Mouse (Mus musculus) MEL (cell line): Measurements from ENCODE around the gene Slc16a1. TPM values are rescaled to one million over a fixed set of nuclear protein-coding genes. Genes with fewer than 3 reads are reported as not detected.

Source experiments
- DNase-seq: peaks from one replicate; pipeline ENCODE4 v3.0.0; 2011; ENCODE audit warnings: low read depth, low spot score
- H3K27ac ChIP-seq: 2 replicates; pipeline ENCODE4 v1.5.1; 2012; ENCODE audit warnings: low read depth, mild to moderate bottlenecking, control low read depth, low read length, moderate library complexity; ENCODE audit not compliant: control insufficient read depth
- H3K27me3 ChIP-seq, 2 experiments: fragments of 150-350 bp in 1 of 2; sonication (generic) in 1 of 2; 2 replicates each; pipeline ENCODE4 v1.6.1; 2012; ENCODE audit warnings: low read length in 2 of 2, mild to moderate bottlenecking in 2 of 2, improper control_type of control experiment in 1 of 2, moderate library complexity in 1 of 2; ENCODE audit not compliant: insufficient read depth in 2 of 2, control insufficient read depth in 1 of 2
- H3K36me3 ChIP-seq, 2 experiments: 2 replicates each; pipeline ENCODE4 v1.6.1; 2012 to 2014; ENCODE audit warnings: low read length in 2 of 2, improper control_type of control experiment in 1 of 2, inconsistent platforms in 1 of 2, mild to moderate bottlenecking in 1 of 2; ENCODE audit not compliant: insufficient read depth in 2 of 2, control insufficient read depth in 1 of 2
- H3K4me1 ChIP-seq, 2 experiments: fragments of 150-350 bp in 1 of 2; sonication (generic) in 1 of 2; 2 replicates each; pipeline ENCODE4 v1.6.1; 2012; ENCODE audit warnings: low read length in 2 of 2, improper control_type of control experiment in 1 of 2, mild to moderate bottlenecking in 1 of 2; ENCODE audit not compliant: insufficient read depth in 2 of 2, control insufficient read depth in 1 of 2
- H3K4me3 ChIP-seq, 2 experiments: fragments of 150-350 bp in 1 of 2; sonication (generic) in 1 of 2; 2 replicates each; pipeline ENCODE4 v1.5.1; 2012; ENCODE audit warnings: low read depth in 2 of 2, low read length in 2 of 2, mild to moderate bottlenecking in 2 of 2, moderate library complexity in 2 of 2, control low read depth in 1 of 2, improper control_type of control experiment in 1 of 2; ENCODE audit not compliant: control insufficient read depth in 1 of 2, insufficient read depth in 1 of 2
- H3K79me2 ChIP-seq: 2 replicates; pipeline ENCODE4 v1.6.1; 2012; ENCODE audit warnings: mild to moderate bottlenecking, low read length, moderate library complexity; ENCODE audit not compliant: control insufficient read depth, poor library complexity, insufficient read depth
- H3K9ac ChIP-seq: 2 replicates; pipeline ENCODE4 v1.6.1; 2012; ENCODE audit warnings: low read depth, mild to moderate bottlenecking, control low read depth, low read length, moderate library complexity; ENCODE audit not compliant: control insufficient read depth, poor library complexity, severe bottlenecking
- H3K9me3 ChIP-seq: fragments of 150-350 bp; sonication (generic); replicated peaks from 2 replicates; pipeline ENCODE4 v1.6.1; 2012; ENCODE audit warnings: mild to moderate bottlenecking, low read length, improper control_type of control experiment, moderate library complexity; ENCODE audit not compliant: insufficient read depth
- ELF1 ChIP-seq: IDR thresholded peaks from 2 replicates; pipeline ENCODE4 v1.6.1; 2014; ENCODE audit warnings: low read depth, mild to moderate bottlenecking, inconsistent platforms, low read length, improper control_type of control experiment, moderate library complexity
- EP300 ChIP-seq, 2 experiments: IDR thresholded peaks; 2 replicates each; pipeline ENCODE4 v1.6.1; 2011; ENCODE audit warnings: improper control_type of control experiment in 2 of 2, low read length in 2 of 2, low read depth in 1 of 2, mild to moderate bottlenecking in 1 of 2
- ETS1 ChIP-seq: IDR thresholded peaks from 2 replicates; pipeline ENCODE4 v1.6.1; 2012; ENCODE audit warnings: low read depth, mild to moderate bottlenecking, inconsistent platforms, low read length, improper control_type of control experiment, moderate library complexity
- GABPA ChIP-seq: IDR thresholded peaks from 2 replicates; pipeline ENCODE4 v1.6.1; 2012; ENCODE audit warnings: low read depth, mild to moderate bottlenecking, inconsistent platforms, low read length, improper control_type of control experiment, moderate library complexity
- GATA1 ChIP-seq: IDR thresholded peaks from 2 replicates; pipeline ENCODE4 v1.6.1; 2011; ENCODE audit warnings: low read depth, low read length, improper control_type of control experiment
- HCFC1 ChIP-seq: IDR thresholded peaks from 2 replicates; pipeline ENCODE4 v1.6.1; 2012; ENCODE audit warnings: low read depth, mild to moderate bottlenecking, inconsistent platforms, low read length, improper control_type of control experiment, moderate library complexity
- JUND ChIP-seq: IDR thresholded peaks from 2 replicates; pipeline ENCODE4 v1.6.1; 2011; ENCODE audit warnings: low read depth, mild to moderate bottlenecking, improper control_type of control experiment, low read length
- MAFK ChIP-seq: IDR thresholded peaks from 2 replicates; pipeline ENCODE4 v1.6.1; 2011; ENCODE audit warnings: low read depth, mild to moderate bottlenecking, low read length, improper control_type of control experiment, borderline replicate concordance
- MAZ ChIP-seq: IDR thresholded peaks from 2 replicates; pipeline ENCODE4 v1.6.1; 2012; ENCODE audit warnings: low read depth, mild to moderate bottlenecking, inconsistent platforms, low read length, improper control_type of control experiment
- MXI1 ChIP-seq: IDR thresholded peaks from 2 replicates; pipeline ENCODE4 v1.6.1; 2011; ENCODE audit warnings: mild to moderate bottlenecking, low read depth, low read length, improper control_type of control experiment
- POLR2AphosphoS5 ChIP-seq: IDR thresholded peaks from 2 replicates; pipeline ENCODE4 v1.6.1; 2012; ENCODE audit warnings: low read depth, borderline replicate concordance, mild to moderate bottlenecking, inconsistent platforms, low read length, moderate library complexity, mixed read lengths
- SIN3A ChIP-seq: IDR thresholded peaks from 2 replicates; pipeline ENCODE4 v1.6.1; 2012; ENCODE audit warnings: low read length, improper control_type of control experiment, inconsistent platforms
- SMC3 ChIP-seq: IDR thresholded peaks from 2 replicates; pipeline ENCODE4 v1.6.1; 2011; ENCODE audit warnings: low read depth, low read length, improper control_type of control experiment
- TAL1 ChIP-seq: IDR thresholded peaks from 2 replicates; pipeline ENCODE4 v1.6.1; 2012; ENCODE audit warnings: mild to moderate bottlenecking, inconsistent platforms, low read length, moderate library complexity, mixed read lengths
- TCF12 ChIP-seq: IDR thresholded peaks from 2 replicates; pipeline ENCODE4 v1.6.1; 2014; ENCODE audit warnings: low read depth, mild to moderate bottlenecking, inconsistent platforms, low read length, improper control_type of control experiment, moderate library complexity
- UBTF ChIP-seq: IDR thresholded peaks from 2 replicates; pipeline ENCODE4 v1.6.1; 2012; ENCODE audit warnings: low read depth, mild to moderate bottlenecking, inconsistent platforms, low read length, improper control_type of control experiment, moderate library complexity, borderline replicate concordance; ENCODE audit not compliant: insufficient read depth
- USF1 ChIP-seq: IDR thresholded peaks from 2 replicates; pipeline ENCODE4 v1.6.1; 2014; ENCODE audit warnings: low read depth, mild to moderate bottlenecking, inconsistent platforms, low read length, improper control_type of control experiment, moderate library complexity
- polyA plus RNA-seq, 2 experiments: library from polyadenylated mRNA; stranded (reverse) in 1 of 2; unstranded in 1 of 2; fragments of >175 nt in 1 of 2; fragments of >200 nt in 1 of 2; gene quantifications; 2 replicates each; pipeline versions ENCODE4 v1.2.1 to v1.2.4; 2012; ENCODE audit warnings: low replicate concordance in 2 of 2, low read depth in 1 of 2; ENCODE audit not compliant: insufficient read length in 2 of 2, insufficient read depth in 1 of 2, missing spikeins in 1 of 2
- total RNA-seq: library from RNA; depleted of rRNA; stranded (reverse); fragments of 300-350 nt; gene quantifications from 2 replicates; pipeline ENCODE4 v1.2.3, GENCODE M21; 2012

The Slc16a1 gene
- total and polyA plus RNA-seq, 3 experiments = 43.7 to 128 (median 96.1) TPM

- Histone ChIP-seq H3K79me2 (no peaks in the 10 kb centered on the region), H3K9ac (no peak overlapping the region), H3K4me1 (peaks cover 4 to 5% of the 10 kb centered on the region in 2 experiments; a peak in 3 of 4 replicates), H3K4me3 (no peak overlapping the region), H3K36me3 (peaks cover 0 to 4% of the 10 kb centered on the region in 2 experiments; a peak in 2 of 4 replicates), H3K9me3 (no peaks in the 10 kb centered on the region), H3K27me3 (no peaks in the 10 kb centered on the region), H3K27ac (no peak overlapping the region)
- no peak for DNase-seq
- no peak for TF ChIP-seq ETS1
- TF ChIP-seq MXI1 = no peak
- TF ChIP-seq GABPA = no peak
- no peak for TF ChIP-seq HCFC1
- no peak for TF ChIP-seq SIN3A
Observed at GRCm38 (mm10) chr3:104630941-104631340, 7.5 kb upstream of the Slc16a1 start.

GRCm38 (mm10) chr3:104632560-104633162, 5.8 kb upstream of the Slc16a1 start:
- H3K27me3 ChIP-seq = no peaks in the 10 kb centered on the region
- peaks cover 8% of the 10 kb centered on the region for H3K79me2 ChIP-seq
- no peak overlapping the region for H3K27ac ChIP-seq
- peaks cover 0 to 17% of the 10 kb centered on the region in 2 experiments; a peak in 2 of 4 replicates for H3K36me3 ChIP-seq
- no peak overlapping the region for H3K4me3 ChIP-seq
- H3K9me3 ChIP-seq = no peaks in the 10 kb centered on the region
- no peak overlapping the region for H3K9ac ChIP-seq
- DNase-seq = peak; percentile 48
- H3K4me1 ChIP-seq = peaks cover 10 to 13% of the 10 kb centered on the region in 2 experiments
- TF ChIP-seq GATA1 (peak; percentile 55), TCF12 (peak; percentile 77; the same call in 1 of the 2 replicates), UBTF (no peak), POLR2AphosphoS5 (no peak), TAL1 (peak; percentile 57), ETS1 (peak; percentile 30; the same call in 1 of the 2 replicates), EP300 (IDR thresholded peaks at IDR 0.05; ENCODE audit: low read depth in 1 of 2, low read length in 2 of 2) (peak; percentile 56 to 79; a peak in 3 of 4 replicates), MAFK (peak; percentile 93)

DNA sequence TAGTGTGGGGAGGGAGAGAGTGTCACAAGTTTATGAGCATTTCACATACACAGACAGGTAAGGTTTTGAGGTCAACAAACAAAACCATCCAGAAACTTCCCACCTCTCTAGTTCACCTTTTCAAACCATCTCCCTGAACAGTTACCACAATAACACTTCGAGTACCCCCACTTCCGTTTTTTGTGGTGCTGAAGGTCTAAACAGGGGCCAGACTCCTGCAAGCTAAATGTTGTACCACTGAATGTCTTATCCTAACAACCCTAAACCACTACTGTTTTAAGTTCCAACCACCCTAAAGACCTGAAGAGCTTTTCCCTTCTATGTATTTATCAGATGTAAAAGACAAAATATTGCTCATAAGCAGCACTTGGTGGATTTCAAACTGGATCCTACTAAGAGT, 2.0 kb upstream of the Slc16a1 start:
- Histone ChIP-seq H3K4me1 (peaks cover 11 to 13% of the 10 kb centered on the region in 2 experiments), H3K27me3 (no peaks in the 10 kb centered on the region), H3K9ac (peak overlapping the region; percentile 93; the same call in 1 of the 2 replicates), H3K79me2 (peaks cover 43% of the 10 kb centered on the region), H3K27ac (0 out of 2 replicates have a peak overlapping the region, but pooled peaks have one; percentile 79), H3K36me3 (peaks cover 0 to 28% of the 10 kb centered on the region in 2 experiments; a peak in 2 of 4 replicates), H3K4me3 (peak overlapping the region in 1 of 2 experiments; percentile 64; a peak in 2 of 4 replicates), H3K9me3 (no peaks in the 10 kb centered on the region)
- no peak for TF ChIP-seq SMC3
- no peak for TF ChIP-seq JUND
- no peak for TF ChIP-seq USF1
- TF ChIP-seq MAZ = 0 out of 2 replicates have a peak, but pooled peaks have one; percentile 48
- peak in 1 of 2 experiments; percentile 4; a peak in 1 of 4 replicates for TF ChIP-seq EP300 (IDR thresholded peaks at IDR 0.05; ENCODE audit: low read depth in 1 of 2, low read length in 2 of 2)
- no peak for TF ChIP-seq ELF1
- TF ChIP-seq POLR2AphosphoS5 = no peak
- DNase-seq = peak; percentile 76
